Mouse (Mus musculus) cerebellum, adult 11-12 months (tissue): Measurements from ENCODE around the gene Col5a1.

ENCODE experiments used
- DNase-seq: peaks from one replicate; pipeline ENCODE4 v3.0.0; 2022

Col5a1 gene

DNA sequence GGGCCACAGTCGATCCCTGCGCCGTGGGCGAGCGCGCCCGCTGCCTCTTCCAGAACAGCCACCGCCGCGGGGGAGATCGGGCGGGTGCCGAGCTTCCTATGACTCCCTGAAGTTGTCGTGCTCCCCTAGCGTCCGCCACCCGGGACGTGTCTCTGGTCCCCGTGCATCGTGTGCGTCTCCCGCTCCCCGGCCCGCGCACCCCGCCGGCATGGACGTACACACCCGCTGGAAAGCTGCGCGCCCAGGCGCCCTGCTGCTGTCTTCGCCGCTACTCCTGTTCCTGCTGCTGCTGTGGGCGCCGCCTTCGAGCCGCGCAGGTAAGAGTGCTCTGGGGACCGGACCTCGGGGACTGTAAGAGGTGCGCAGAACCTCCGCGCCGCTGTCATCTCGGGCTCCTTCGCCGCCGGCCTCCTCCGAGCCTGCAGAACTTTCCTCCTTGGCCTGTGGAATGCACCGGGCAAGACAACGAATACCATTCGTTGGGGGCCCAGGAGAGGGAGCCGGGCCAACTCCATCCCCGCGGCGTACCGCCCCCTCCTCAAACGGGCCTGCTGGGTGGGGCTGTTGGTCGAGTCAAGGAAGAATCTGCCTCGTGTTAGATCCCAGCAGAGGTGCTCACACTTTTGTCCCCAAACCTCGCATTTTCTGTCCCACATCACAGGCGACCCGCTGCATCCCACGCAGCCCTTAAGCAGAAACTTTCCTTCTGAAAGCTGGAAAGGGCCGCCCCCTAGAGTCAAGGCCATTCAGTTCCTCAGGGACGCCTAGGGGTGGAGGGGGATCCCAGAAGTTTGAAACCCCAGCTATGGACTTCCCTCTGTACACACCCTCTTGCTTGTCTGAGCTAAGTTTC is 609 bp downstream of the Col5a1 start:
- no peak for DNase-seq

DNA sequence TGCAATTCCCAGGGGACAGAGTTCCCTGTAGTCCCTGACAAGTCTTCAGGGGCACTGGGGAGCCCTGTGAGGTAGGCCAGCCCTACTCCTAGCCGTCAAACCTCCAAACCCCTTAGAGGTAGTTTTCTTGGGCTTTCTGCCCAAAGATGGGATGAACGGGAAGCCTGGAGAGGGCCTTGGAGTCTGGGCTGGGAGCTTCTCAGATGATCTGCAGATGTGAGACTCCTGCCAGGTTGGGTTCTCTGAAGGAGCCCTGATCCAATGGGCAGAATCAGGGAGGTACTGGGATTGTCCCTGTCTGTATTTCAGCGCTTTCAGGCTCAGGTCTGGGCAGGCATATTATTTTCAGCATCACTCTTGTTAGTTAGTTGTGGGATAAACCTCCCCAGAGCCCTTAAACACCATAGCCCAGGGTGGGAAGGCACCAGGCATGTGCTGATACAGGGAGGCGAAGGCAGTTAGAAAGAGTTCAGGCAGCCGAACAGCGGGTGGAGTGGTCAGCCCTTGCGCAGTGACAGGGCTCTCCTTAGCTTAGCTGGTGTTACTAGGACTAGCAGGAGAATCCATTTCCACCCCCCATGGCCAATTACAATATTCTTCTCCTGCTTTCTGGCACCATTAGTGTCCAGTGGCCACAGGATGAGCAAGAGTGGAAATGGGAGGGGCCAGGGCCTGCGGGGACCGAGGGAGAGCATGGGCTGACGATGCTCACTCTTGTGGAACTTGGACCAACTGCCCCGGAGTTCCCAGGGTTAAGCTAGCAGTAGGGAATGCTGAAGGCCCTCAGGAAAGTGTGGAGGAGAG is 1.4 kb downstream of the Col5a1 start:
- DNase-seq: no peak

DNA sequence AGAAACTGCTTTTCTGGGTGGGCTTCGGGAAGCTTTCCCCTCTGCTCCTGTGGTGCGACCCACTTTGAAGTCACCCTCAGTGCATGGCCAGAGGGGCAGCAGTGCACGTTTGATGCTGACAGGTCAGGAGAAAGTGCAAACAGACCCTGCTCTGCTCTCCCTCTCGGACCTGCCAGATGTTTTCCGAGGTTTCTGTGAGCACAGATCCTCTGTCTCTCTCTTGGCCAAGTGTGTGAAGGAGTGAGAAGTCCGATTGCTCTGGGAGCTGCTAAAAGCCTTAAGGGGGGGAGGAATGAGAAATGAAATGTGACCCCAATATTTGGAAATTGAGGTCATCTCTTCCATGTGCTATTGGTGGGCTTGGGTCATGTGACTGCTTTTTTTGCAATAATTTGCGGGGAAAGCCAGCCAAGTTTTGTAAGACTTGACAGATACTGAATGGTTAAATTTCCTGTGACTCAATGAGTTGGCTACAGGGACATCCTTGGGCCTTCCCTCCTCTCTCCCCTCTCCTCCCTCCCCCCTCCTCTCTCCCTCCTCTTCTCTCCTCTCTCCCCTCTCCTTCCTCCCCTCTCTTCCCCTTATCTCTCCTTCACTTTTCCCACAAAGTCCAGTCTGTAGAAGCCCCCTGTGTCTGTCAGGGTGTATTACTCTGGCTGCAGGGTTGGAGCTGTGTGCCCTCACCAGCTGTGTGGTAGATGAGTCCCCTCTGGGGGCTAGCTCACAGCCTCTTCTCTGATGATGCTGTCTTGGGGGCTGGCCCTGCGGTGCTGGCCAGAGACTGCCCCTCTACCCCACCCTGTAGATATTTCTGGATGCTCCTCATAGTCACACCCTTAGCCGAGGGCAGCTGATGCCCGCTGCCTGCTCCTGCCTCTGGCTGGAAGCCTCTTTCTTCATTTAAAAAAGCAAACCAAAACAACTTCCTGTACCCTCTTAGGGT is 2.6 kb downstream of the Col5a1 start:
- DNase-seq: no peak

DNA sequence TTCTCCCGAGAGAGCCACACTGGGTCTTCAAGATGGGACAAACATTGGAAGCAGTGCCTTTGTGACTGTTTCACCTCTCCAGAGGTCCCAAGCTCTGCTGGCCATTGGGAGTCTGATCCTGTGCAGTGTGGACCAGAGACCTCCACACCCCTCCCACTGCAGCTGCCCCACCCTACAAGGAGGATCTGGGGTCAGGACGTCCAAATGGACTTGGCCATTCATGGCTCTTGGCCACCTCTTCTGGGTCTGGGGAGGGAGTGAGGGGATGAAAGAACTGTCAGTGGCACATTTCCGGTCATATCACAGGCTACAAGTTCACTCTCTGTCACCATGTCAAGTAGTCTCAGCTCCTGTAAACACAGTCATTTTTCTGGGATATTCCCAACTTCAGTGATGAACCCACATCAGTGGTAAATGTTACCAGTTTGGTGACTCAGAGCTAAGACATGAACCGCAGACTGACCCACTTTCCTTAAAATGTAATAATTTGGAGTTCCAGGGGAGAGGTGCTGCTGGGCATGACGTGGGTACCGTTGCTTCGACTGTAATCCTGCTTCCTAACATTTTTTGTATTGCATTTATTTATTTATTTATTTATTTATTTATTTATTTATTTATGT is 5.8 kb downstream of the Col5a1 start:
- no peak for DNase-seq

DNA sequence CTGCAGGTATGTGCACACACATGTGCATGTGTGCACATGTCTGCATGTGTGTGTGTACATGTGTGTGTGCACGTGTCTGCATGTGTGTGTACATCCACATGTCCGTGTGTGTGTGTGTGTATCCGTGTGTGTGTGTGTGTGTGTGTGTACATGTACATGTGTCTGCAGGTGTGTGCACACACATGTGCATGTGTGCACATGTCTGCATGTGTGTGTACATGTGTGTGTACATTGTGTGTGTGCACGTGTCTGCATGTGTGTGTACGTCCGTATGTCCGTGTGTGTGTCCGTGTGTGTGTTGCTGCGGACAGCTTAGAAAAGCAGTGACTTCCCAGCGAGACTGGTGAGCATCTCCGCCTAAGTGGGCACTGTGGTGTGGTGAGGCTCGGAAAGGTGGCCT is 6.8 kb downstream of the Col5a1 start:
- DNase-seq: no peak

DNA sequence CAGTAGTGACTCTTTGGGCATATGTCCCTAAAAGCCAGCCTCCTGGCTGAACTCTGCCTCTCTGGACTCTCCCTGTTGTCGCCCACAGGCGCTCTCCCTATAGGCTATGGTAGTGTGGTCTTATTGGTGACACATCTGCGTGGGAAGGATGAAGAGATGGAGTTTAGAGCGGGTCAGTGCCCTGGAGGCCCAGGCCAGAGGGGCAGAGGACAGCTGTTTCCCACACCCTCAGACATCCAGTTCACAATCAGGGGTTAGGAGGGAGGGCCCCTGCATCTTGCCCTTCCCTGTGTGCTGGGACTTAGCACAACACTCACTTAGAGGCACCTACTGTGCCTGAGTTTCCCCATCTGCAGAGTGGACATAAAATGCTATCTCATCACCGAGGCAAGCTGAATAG is 8.8 kb downstream of the Col5a1 start:
- no peak for DNase-seq

DNA sequence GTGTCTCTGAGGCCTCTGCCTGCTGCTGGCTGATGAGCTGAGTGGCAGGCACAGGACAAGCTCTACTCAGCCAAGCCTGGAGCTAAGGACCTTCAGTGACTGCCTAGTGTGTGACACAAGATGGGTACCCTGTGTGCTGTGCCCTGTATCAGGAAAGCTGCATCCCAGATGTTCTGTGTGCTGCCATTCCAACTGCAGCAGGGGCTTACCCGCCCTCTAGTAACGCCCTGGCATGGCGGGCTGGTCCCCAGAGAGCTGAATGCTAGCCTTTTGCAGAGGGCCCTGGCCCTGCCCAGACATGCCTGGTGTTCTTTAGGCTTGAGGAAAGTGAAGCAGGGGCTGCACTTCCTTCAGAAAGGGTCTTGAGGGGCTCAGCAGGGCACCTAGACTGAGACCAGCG is 9.4 kb downstream of the Col5a1 start:
- no peak for DNase-seq

DNA sequence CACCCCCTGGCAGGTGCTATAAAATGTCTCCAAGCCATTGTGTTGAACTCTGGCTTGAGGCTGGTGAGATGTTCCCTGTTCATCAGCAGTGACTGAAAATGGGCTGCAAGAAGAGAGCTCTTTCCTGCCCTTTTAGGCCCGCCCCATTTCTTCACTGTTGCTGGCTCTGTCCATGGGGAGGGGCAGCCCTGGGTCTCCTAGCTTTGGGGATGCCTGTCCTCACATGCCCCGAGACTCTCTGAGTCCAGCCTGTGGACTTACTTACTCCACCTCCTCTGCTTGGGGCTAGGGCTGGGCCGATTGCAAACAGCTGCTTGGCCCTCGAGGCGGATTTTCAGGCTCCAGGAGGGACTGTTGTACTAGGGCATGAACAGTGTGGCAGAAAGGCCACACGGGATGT is 10.9 kb downstream of the Col5a1 start:
- DNase-seq: no peak

DNA sequence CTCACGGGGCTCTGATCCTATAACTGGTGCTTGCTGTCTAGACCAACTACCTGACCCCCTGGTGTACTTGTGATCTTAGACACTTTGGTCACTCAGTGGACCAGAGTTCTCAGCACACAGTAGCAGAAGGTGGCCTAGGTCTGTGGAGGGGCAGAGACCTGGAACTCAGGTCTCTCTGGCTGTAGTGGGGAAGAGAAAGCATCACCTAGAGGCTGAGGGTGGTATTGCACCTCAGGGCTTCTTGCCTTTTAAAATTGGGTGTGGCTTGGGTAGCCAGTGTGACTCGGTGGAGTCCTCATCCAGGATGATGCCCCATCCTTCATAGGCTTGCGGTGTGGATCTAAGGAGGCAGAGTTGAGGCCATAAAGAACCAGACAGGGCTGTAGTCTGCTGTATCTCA is 13.7 kb downstream of the Col5a1 start:
- DNase-seq: no peak

DNA sequence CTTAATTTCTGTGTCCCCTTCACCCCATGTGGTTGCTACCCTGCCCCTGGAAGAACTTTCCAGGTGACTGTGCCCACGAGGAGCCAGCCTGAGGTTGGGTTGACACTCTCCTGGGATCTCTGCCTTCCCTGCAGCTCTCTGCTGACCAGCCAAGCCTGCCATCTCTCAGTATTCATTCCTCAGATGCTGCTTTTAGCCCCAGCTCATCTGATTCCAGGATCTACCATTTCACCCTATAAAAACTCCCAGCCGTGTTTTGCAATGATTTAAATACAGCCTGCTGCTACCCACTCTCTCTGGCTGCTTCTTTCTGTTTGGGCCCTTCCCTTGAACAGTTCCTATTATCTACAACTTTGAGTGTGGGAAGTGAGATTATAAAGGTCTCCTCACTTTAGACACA is 14.9 kb downstream of the Col5a1 start:
- DNase-seq: no peak

DNA sequence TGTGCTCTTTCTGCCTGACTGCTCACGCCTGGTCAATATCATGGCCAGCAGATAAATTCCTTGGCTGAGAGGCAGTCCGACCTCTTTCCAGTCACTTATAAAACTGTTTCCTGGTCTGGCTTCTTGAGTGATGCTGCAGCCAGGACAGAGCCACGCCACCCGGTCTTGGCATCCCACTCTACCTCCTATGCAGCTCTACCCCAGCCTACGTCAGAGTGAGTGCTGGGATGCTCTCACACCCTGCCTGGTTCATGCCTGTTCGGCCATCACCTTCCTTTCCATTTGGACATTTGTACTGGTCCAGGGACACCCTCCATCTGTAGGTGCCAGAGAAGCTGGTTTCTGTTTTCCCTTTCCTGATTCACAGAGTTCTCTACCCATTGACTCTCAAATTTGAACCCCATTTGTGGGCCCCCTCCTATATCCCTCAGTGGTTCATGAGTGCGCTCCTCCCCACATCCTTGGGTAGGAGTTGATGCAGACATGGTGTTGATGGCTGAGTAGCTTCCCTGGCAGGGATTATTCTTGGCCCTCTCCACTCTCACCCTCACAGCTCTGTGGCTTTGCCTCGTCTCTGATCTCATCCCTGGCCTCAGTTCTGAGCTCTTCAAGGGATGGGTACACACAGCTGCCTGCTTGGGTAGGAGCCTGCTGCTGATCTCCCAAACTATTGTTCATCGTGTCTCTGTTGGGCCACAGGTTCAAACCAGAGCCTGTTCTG is 15.5 kb downstream of the Col5a1 start:
- DNase-seq: no peak

DNA sequence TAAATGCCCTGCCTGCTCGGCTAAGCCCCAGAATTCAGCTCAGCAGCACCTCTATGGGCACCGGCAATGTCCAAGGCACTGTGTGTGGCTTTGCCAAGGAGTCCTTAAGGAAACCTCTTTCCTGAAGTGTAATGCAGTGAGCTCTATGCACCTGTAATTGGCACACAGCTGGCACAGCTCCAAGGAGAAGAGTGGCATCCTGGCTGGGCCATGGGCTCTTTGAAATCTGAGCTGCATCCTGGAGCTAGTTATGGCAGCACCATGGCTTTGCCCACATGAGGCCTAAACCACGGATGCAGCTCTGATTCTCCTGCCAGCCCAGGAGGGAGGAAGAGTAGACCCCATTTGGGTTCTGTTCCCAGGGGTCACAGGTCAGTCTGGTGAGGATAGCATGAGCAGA is 16.1 kb downstream of the Col5a1 start:
- no peak for DNase-seq

DNA sequence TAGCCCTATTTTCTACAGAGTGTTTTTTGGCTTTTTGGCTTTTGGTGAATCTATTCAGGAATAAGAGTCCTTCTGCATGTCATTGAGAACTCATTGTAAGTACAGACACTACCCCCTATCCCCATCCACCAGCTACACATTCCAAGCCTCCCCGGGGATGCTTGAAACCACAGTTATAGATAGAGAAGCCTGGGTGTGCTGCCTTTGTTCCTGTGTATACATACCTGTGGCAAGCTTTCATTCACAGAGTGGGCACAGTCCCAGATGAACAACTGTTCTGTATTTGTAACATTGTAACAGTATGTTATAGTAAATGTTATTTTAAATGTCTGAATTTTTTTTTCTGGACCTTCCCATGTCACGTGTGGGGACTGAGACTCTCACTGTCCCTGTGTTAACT is 19.2 kb downstream of the Col5a1 start:
- no peak for DNase-seq

DNA sequence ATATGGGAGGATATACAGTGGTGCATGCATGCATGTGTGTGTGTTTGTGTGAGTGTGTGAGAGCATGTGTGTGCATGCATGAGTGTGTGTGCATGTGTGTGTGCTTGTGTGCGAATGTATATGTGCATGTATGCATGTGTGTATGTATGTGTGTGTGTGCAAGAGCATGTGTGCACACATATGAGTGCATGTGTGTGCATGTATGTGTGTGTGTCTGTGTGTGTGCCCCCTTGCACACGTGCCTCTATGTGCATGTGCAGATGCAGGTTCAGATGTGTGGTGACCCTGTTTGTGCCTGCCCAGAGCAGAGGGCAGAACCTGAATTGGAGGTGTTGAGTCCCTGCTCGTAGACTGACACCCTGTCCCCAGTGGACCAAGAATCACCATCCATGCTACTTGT is 24.3 kb downstream of the Col5a1 start:
- DNase-seq: no peak

DNA sequence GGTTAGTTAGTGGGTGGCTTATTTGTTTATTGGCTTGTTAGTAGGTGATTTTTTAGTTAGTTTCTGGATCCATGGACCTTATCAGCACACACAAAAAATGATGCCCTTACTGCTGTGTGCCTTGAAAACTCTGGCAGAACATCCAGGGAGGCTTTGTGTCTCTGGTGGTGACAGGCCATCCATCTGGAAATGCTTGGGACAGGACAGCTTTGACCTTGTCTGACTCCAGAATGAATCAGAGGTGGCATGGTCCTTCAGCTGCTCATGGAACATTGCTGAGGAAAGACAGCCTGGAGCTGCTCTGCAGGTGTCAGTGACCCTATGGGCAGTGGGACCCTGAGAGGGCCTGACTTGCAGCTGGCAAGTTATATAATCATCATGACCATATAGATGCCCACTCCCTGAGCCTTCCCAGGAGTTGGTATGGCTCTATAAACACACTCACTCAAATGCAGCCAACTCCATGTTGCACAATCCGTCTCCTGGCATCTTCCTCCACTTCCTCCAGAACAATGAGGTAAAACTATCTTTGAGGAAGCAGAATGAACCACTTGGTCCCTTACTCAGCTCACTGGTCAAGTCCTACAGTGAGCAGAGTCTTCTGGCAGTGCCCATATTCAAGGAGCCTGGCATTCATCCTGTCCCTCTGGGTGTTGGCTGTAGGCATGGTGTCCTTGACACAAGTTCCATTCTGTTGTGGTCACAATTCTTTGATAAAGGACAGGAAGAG is 26.5 kb downstream of the Col5a1 start:
- DNase-seq: no peak

DNA sequence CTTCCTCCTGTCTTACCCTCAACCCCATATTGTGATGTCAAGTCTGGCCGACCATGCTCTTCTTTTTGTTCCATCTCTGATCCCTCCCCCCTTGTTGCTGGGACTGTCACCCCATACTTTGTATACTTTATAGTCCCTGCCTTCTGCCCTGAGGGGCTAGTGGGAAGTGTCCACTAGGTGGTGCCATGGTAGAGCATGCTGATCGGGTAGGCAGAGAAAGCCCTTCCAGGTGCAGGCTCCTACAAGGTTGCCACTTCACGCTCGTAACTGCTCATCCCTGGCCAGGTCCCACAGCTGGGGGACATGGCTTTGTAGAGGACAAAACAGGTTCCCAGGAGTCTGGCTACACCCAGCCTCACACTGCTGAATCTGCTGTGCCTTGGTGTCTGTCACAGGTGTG is 29.5 kb downstream of the Col5a1 start:
- DNase-seq: no peak

DNA sequence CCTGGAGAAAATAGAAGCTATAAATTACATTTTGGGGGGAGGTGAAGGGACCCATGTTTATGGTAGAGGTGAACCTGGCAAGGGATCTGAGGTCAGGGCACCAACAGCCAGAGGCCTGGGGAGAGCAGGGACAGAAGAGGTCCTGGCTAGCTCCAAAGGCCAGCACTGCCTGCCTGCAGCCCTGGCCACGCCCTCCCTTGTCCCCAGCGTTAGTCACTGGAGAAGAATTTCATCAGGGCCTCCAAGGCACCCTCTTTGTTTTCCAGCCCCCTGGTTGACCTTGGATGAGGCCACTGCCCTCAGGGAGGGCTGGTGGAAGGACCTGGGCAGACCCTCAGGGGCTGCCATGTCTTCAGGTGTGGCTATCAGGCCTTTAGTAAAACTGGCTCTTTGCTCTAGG is 30.1 kb downstream of the Col5a1 start:
- no peak for DNase-seq

DNA sequence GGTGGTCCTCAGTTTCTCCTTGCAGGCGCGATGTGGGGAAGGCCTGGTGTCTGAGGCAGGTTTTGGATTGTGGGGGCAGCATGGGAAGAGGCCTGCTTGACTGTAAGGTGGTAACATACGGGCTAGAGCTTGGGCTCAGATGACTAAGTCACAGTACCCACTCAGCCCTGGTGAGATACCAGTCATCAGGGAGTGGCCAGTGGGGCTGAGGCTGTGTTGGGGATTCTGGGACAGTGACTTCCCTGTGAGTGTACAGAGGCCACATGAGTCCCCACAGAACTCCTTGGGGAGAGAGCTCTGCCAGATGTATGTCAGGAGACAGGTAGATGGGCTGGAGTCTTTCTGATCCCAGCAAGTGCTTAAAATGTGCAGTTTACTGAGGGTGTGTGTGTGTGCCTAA is 31.0 kb downstream of the Col5a1 start:
- no peak for DNase-seq

DNA sequence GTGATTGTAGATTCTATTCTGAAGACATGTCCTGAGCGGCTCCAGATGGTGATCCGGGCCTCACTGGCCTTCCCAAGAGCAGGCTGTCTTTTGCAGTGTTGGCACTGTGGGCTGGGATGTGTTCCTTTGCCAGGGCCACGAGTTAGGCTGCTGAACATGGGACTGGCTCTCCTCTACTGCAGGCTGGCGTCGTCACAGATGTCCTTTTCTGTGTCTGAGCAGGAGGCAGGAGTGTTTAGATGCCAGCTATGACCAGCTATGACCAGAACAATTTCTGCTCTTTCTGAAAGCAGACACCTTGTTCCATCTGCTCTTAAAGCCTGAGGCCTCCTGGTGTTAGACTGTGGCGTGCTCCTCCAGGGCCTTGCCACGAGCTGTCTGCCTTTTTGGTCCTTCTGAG is 31.9 kb downstream of the Col5a1 start:
- DNase-seq: peak; percentile 83

DNA sequence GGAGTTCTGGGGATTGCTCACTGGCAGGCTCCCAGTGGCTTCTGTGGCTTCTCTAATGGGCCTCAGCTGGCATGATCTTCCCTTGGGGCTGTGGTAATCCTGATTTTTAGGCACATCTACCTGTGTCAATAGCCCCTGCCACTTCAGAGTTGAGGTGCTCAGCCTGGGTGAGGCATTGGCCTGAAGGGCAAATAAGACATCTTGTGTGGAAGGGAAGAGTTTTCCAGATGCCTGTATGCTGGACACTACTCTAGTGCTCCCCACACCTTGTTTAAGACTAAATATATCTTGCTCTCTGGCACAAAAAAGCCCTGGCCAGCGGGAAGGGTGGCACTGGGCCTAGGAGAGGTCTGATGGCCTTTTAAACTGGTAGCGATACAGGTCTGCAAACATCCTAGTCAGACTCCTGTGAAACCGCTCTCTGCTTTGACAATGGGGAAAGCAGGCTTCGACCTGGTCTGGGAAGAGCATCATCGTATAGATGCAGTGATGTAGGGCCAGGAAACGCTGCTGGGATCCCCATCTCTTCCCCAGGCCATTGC is 33.2 kb downstream of the Col5a1 start:
- no peak for DNase-seq

DNA sequence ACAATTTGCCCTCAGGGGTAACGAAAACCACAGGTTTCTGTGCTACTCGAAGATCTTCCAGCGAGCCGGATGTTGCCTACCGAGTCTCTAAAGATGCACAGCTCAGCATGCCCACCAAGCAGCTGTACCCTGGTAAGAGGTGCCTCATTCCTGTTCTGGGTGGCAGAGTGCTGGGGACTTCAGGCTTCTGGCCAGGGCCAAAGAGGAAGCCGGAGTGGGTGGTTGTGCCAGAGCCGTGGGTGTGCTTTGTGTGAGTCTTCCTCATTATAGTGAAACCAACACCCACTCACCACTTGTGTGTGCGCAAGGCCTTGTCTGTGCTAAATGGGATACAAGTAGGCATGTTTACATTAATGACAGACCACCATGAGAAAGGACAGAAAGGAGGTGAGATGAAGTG is 35.8 kb downstream of the Col5a1 start:
- DNase-seq: no peak
